Mouse (Mus musculus): ENCODE results near the gene Gm28036. TPM values are rescaled to one million over a fixed set of nuclear protein-coding genes. Genes with fewer than 3 reads are reported as not detected.

The Gm28036 gene
- polyA plus RNA-seq, 1 experiment from 2014 or later: 9.4 TPM

GRCm38 (mm10) chr2:156080391-156080790 lies 46.5 kb downstream of the Gm28036 start:
- WGBS: 80% methylated on average over 7 of the region's 7 CpGs

GRCm38 (mm10) chr2:156079674-156080073 lies 47.2 kb downstream of the Gm28036 start:
- peaks cover 43% of the 10 kb centered on the region for H3K36me3 ChIP-seq (ENCODE audit: control insufficient read depth, insufficient read depth, low read length)
- H3K27ac ChIP-seq (replicated peaks in 1 of 2; ENCODE audit: control insufficient read depth in 1 of 2, insufficient read depth in 1 of 2, low read depth in 2 of 2, low read length in 2 of 2): peak overlapping the region in 1 of 2 experiments; percentile 25; a peak in 1 of 4 replicates
- no peak for ATAC-seq (ENCODE audit: insufficient number of reproducible peaks, insufficient read depth, low FRiP score, low read depth)
- H3K27me3 ChIP-seq (ENCODE audit: control insufficient read depth, insufficient read depth, low read length): no peaks in the 10 kb centered on the region
- H3K9ac ChIP-seq (ENCODE audit: low read length): no peak overlapping the region
- H3K4me3 ChIP-seq (ENCODE audit: control insufficient read depth in 1 of 2, insufficient read depth in 1 of 2, low read depth in 1 of 2, low read length in 2 of 2): no peak overlapping the region
- peaks cover 11 to 19% of the 10 kb centered on the region in 2 experiments; a peak in 3 of 4 replicates for H3K4me1 ChIP-seq (ENCODE audit: control insufficient read depth in 2 of 2, insufficient read depth in 2 of 2, low read length in 2 of 2)
- WGBS: 24% methylated on average over 4 of the region's 4 CpGs
- no peak overlapping the region for H3K4me2 ChIP-seq (ENCODE audit: low read length)
- no peaks in the 10 kb centered on the region for H3K9me3 ChIP-seq (ENCODE audit: control insufficient read depth, low read length)

More at GRCm38 (mm10) chr2:156080391-156080790, 46.5 kb downstream of the Gm28036 start:
- Histone ChIP-seq H3K4me3 (ENCODE audit: control insufficient read depth in 1 of 2, insufficient read depth in 1 of 2, low read depth in 1 of 2, low read length in 2 of 2) (no peak overlapping the region), H3K4me1 (ENCODE audit: control insufficient read depth in 2 of 2, insufficient read depth in 2 of 2, low read length in 2 of 2) (peaks cover 11 to 19% of the 10 kb centered on the region in 2 experiments; a peak in 3 of 4 replicates), H3K27ac (replicated peaks in 1 of 2; ENCODE audit: control insufficient read depth in 1 of 2, insufficient read depth in 1 of 2, low read depth in 2 of 2, low read length in 2 of 2) (no peak overlapping the region; a peak in 1 of 4 replicates), H3K27me3 (ENCODE audit: control insufficient read depth, insufficient read depth, low read length) (no peaks in the 10 kb centered on the region), H3K36me3 (ENCODE audit: control insufficient read depth, insufficient read depth, low read length) (peaks cover 36% of the 10 kb centered on the region), H3K9ac (ENCODE audit: low read length) (no peak overlapping the region), H3K9me3 (ENCODE audit: control insufficient read depth, low read length) (no peaks in the 10 kb centered on the region), H3K4me2 (ENCODE audit: low read length) (no peak overlapping the region)
- no peak for ATAC-seq (ENCODE audit: insufficient number of reproducible peaks, insufficient read depth, low FRiP score, low read depth)

- no peak overlapping the region for H3K4me3 ChIP-seq (ENCODE audit: control insufficient read depth in 1 of 2, insufficient read depth in 1 of 2, low read depth in 1 of 2, low read length in 2 of 2)
- ATAC-seq (ENCODE audit: insufficient number of reproducible peaks, insufficient read depth, low FRiP score, low read depth): no peak
- no peak overlapping the region for H3K9ac ChIP-seq (ENCODE audit: low read length)
- no peaks in the 10 kb centered on the region for H3K9me3 ChIP-seq (ENCODE audit: control insufficient read depth, low read length)
- H3K4me2 ChIP-seq (ENCODE audit: low read length): no peak overlapping the region
- H3K36me3 ChIP-seq (ENCODE audit: control insufficient read depth, insufficient read depth, low read length): peaks cover 48% of the 10 kb centered on the region
- no peaks in the 10 kb centered on the region for H3K27me3 ChIP-seq (ENCODE audit: control insufficient read depth, insufficient read depth, low read length)
- H3K27ac ChIP-seq (replicated peaks in 1 of 2; ENCODE audit: control insufficient read depth in 1 of 2, insufficient read depth in 1 of 2, low read depth in 2 of 2, low read length in 2 of 2): no peak overlapping the region
- 78% methylated on average over 8 of the region's 8 CpGs for WGBS
- peaks cover 11 to 19% of the 10 kb centered on the region in 2 experiments; a peak in 3 of 4 replicates for H3K4me1 ChIP-seq (ENCODE audit: control insufficient read depth in 2 of 2, insufficient read depth in 2 of 2, low read length in 2 of 2)
Observed at GRCm38 (mm10) chr2:156079183-156079560, 47.7 kb downstream of the Gm28036 start.

- H3K9me3 ChIP-seq (ENCODE audit: control insufficient read depth, low read length): no peaks in the 10 kb centered on the region
- WGBS: 86% methylated on average over 16 of the region's 16 CpGs
- no peak overlapping the region for H3K27ac ChIP-seq (replicated peaks in 1 of 2; ENCODE audit: control insufficient read depth in 1 of 2, insufficient read depth in 1 of 2, low read depth in 2 of 2, low read length in 2 of 2)
- no peak overlapping the region for H3K9ac ChIP-seq (ENCODE audit: low read length)
- H3K36me3 ChIP-seq (ENCODE audit: control insufficient read depth, insufficient read depth, low read length): peaks cover 54% of the 10 kb centered on the region
- peaks cover 11 to 19% of the 10 kb centered on the region in 2 experiments; a peak in 3 of 4 replicates for H3K4me1 ChIP-seq (ENCODE audit: control insufficient read depth in 2 of 2, insufficient read depth in 2 of 2, low read length in 2 of 2)
- H3K4me2 ChIP-seq (ENCODE audit: low read length): no peak overlapping the region
- ATAC-seq (ENCODE audit: insufficient number of reproducible peaks, insufficient read depth, low FRiP score, low read depth): no peak
- no peaks in the 10 kb centered on the region for H3K27me3 ChIP-seq (ENCODE audit: control insufficient read depth, insufficient read depth, low read length)
- no peak overlapping the region for H3K4me3 ChIP-seq (ENCODE audit: control insufficient read depth in 1 of 2, insufficient read depth in 1 of 2, low read depth in 1 of 2, low read length in 2 of 2)
Observed at GRCm38 (mm10) chr2:156078421-156079182, 48.3 kb downstream of the Gm28036 start.

GRCm38 (mm10) chr2:156077461-156077860 lies 49.4 kb downstream of the Gm28036 start:
- Histone ChIP-seq H3K27me3 (ENCODE audit: control insufficient read depth, insufficient read depth, low read length) (no peaks in the 10 kb centered on the region), H3K9ac (ENCODE audit: low read length) (no peak overlapping the region), H3K4me3 (ENCODE audit: control insufficient read depth in 1 of 2, insufficient read depth in 1 of 2, low read depth in 1 of 2, low read length in 2 of 2) (no peak overlapping the region), H3K36me3 (ENCODE audit: control insufficient read depth, insufficient read depth, low read length) (peaks cover 65% of the 10 kb centered on the region), H3K9me3 (ENCODE audit: control insufficient read depth, low read length) (no peaks in the 10 kb centered on the region), H3K4me1 (ENCODE audit: control insufficient read depth in 2 of 2, insufficient read depth in 2 of 2, low read length in 2 of 2) (peaks cover 11 to 16% of the 10 kb centered on the region in 2 experiments; a peak in 3 of 4 replicates), H3K4me2 (ENCODE audit: low read length) (no peak overlapping the region), H3K27ac (replicated peaks in 1 of 2; ENCODE audit: control insufficient read depth in 1 of 2, insufficient read depth in 1 of 2, low read depth in 2 of 2, low read length in 2 of 2) (no peak overlapping the region)
- no peak for ATAC-seq (ENCODE audit: insufficient number of reproducible peaks, insufficient read depth, low FRiP score, low read depth)
- WGBS: 85% methylated on average over 7 of the region's 7 CpGs

GRCm38 (mm10) chr2:156073725-156074124 lies 53.2 kb downstream of the Gm28036 start:
- WGBS: 94% methylated on average over 15 of the region's 15 CpGs
- Histone ChIP-seq H3K9me3 (ENCODE audit: control insufficient read depth, low read length) (peaks cover 2% of the 10 kb centered on the region; the same call in 1 of the 2 replicates), H3K9ac (ENCODE audit: low read length) (no peak overlapping the region), H3K4me1 (ENCODE audit: control insufficient read depth in 2 of 2, insufficient read depth in 2 of 2, low read length in 2 of 2) (no peaks in the 10 kb centered on the region), H3K36me3 (ENCODE audit: control insufficient read depth, insufficient read depth, low read length) (peaks cover 97% of the 10 kb centered on the region), H3K4me2 (ENCODE audit: low read length) (no peak overlapping the region), H3K4me3 (ENCODE audit: control insufficient read depth in 1 of 2, insufficient read depth in 1 of 2, low read depth in 1 of 2, low read length in 2 of 2) (no peak overlapping the region), H3K27me3 (ENCODE audit: control insufficient read depth, insufficient read depth, low read length) (no peaks in the 10 kb centered on the region), H3K27ac (replicated peaks in 1 of 2; ENCODE audit: control insufficient read depth in 1 of 2, insufficient read depth in 1 of 2, low read depth in 2 of 2, low read length in 2 of 2) (no peak overlapping the region)
- ATAC-seq (ENCODE audit: insufficient number of reproducible peaks, insufficient read depth, low FRiP score, low read depth): no peak

- Histone ChIP-seq H3K9ac (ENCODE audit: low read length) (no peak overlapping the region), H3K4me3 (ENCODE audit: control insufficient read depth in 1 of 2, insufficient read depth in 1 of 2, low read depth in 1 of 2, low read length in 2 of 2) (no peak overlapping the region), H3K9me3 (ENCODE audit: control insufficient read depth, low read length) (peaks cover 3% of the 10 kb centered on the region; the same call in 1 of the 2 replicates), H3K27ac (replicated peaks in 1 of 2; ENCODE audit: control insufficient read depth in 1 of 2, insufficient read depth in 1 of 2, low read depth in 2 of 2, low read length in 2 of 2) (no peak overlapping the region), H3K27me3 (ENCODE audit: control insufficient read depth, insufficient read depth, low read length) (no peaks in the 10 kb centered on the region), H3K36me3 (ENCODE audit: control insufficient read depth, insufficient read depth, low read length) (peaks cover 75% of the 10 kb centered on the region), H3K4me1 (ENCODE audit: control insufficient read depth in 2 of 2, insufficient read depth in 2 of 2, low read length in 2 of 2) (no peaks in the 10 kb centered on the region), H3K4me2 (ENCODE audit: low read length) (no peak overlapping the region)
- 97% methylated on average over 10 of the region's 10 CpGs for WGBS
- ATAC-seq (ENCODE audit: insufficient number of reproducible peaks, insufficient read depth, low FRiP score, low read depth): no peak
Observed at GRCm38 (mm10) chr2:156071236-156071635, 55.7 kb downstream of the Gm28036 start.

Data from heart, embryonic 14.5 days (tissue).